In the genomic region with DNA sequence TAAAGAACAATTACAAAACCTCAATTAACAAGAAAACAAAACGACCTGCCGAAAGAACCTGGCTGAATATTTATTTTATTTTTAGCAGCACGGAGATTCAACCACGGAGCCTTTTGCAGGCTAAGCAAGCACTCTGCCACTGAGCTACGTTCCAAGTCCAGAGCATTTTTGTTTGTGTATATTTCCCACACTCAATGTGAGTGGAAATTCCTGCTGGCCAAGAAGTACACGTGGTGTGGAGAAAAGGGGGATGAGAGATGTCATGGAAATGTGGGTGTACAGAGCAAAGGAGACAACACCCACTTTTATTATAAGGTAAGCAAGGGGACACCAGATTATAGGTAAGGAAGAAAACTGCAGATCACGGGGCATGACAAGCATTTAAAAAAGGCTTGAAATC, we compare ENCODE assay signal across 15 mouse cellular contexts. TPM values are rescaled to one million over a fixed set of nuclear protein-coding genes. Genes with fewer than 3 reads are reported as not detected.
A peak's percentile ranks its signal among the peaks of the same experiment; 100 is the strongest.
DNase-seq lines count a peak whose midpoint lies in the region; ATAC-seq and TF ChIP-seq lines count a peak whose summit lies in the region.
"Had no signal": no experiment of that assay in that cellular context is flagged by ENCODE, and none has a peak within 500 bp of the region (broad histone marks: within the 10 kb centered on the region; RNA-seq: fewer than 3 reads in every experiment).

No protein-coding gene starts in this region.

- no peaks in the 10 kb centered on the region for H3K9me3 ChIP-seq in forebrain, embryonic 14.5 days (replicated peaks; ENCODE audit: control insufficient read depth, low read length)
- no peaks in the 10 kb centered on the region for H3K9me3 ChIP-seq in hindbrain, embryonic 14.5 days (ENCODE audit: control insufficient read depth, low read length)
- no peaks in the 10 kb centered on the region for H3K9me3 ChIP-seq in midbrain, embryonic 14.5 days (ENCODE audit: control insufficient read depth, low read length)

- 0 out of 2 replicates have a peak overlapping the region, but pooled peaks have one; percentile 17 for H3K4me3 ChIP-seq in heart, adult 2 months
- H3K4me3 ChIP-seq in forebrain, embryonic 14.5 days (ENCODE audit: low read depth, low read length): no peak overlapping the region
- no peak overlapping the region for H3K4me3 ChIP-seq in hindbrain, embryonic 14.5 days (replicated peaks; ENCODE audit: low read length)
- H3K4me3 ChIP-seq in midbrain, embryonic 14.5 days (replicated peaks; ENCODE audit: low read depth, low read length): no peak overlapping the region

- H3K4me2 ChIP-seq in forebrain, embryonic 14.5 days (ENCODE audit: low read length): peak overlapping the region; percentile 45
- H3K4me2 ChIP-seq in hindbrain, embryonic 14.5 days (replicated peaks): peak overlapping the region; percentile 46
- H3K4me2 ChIP-seq in midbrain, embryonic 14.5 days (ENCODE audit: low read length): peak overlapping the region; percentile 41

- H3K4me1 ChIP-seq in heart, adult 2 months (ENCODE audit: control insufficient read depth, insufficient read depth, low read length): no peaks in the 10 kb centered on the region
- H3K4me1 ChIP-seq in forebrain, embryonic 14.5 days (ENCODE audit: control insufficient read depth, insufficient read depth, low read length): peaks cover 35% of the 10 kb centered on the region
- H3K4me1 ChIP-seq in hindbrain, embryonic 14.5 days (replicated peaks; ENCODE audit: control insufficient read depth, insufficient read depth, low read length): peaks cover 25% of the 10 kb centered on the region
- H3K4me1 ChIP-seq in midbrain, embryonic 14.5 days (ENCODE audit: control insufficient read depth, insufficient read depth, low read length): peaks cover 8% of the 10 kb centered on the region

- TF ChIP-seq POLR2A in heart, adult 2 months (IDR thresholded peaks at IDR 0.05; ENCODE audit: insufficient read depth, low read depth, low read length): no peak

- no peaks in the 10 kb centered on the region for H3K79me2 ChIP-seq in heart, adult 2 months (replicated peaks; ENCODE audit: control insufficient read depth, insufficient read depth, low read length)

- H3K9ac ChIP-seq in heart, adult 2 months (ENCODE audit: low read depth, low read length): 0 out of 2 replicates have a peak overlapping the region, but pooled peaks have one; percentile 16
- H3K9ac ChIP-seq in forebrain, embryonic 14.5 days (ENCODE audit: low read length): peak overlapping the region; percentile 25; the same call in 1 of the 2 replicates
- no peak overlapping the region for H3K9ac ChIP-seq in hindbrain, embryonic 14.5 days
- H3K9ac ChIP-seq in midbrain, embryonic 14.5 days (replicated peaks; ENCODE audit: low read length): no peak overlapping the region
- H3K9ac ChIP-seq: liver, embryonic 14.5 days had no signal

- WGBS in heart, adult 2 months: 36% methylated on average over 7 of the region's 7 CpGs
- 34% methylated on average over 7 of the region's 7 CpGs for WGBS in forebrain, embryonic 14.5 days
- WGBS in hindbrain, embryonic 14.5 days: 56% methylated on average over 7 of the region's 7 CpGs
- WGBS in midbrain, embryonic 14.5 days: 63% methylated on average over 7 of the region's 7 CpGs

- no peak for TF ChIP-seq EP300 in heart, adult 2 months (IDR thresholded peaks at IDR 0.05; ENCODE audit: insufficient read depth, low read depth, low read length)

- no peaks in the 10 kb centered on the region for H3K27me3 ChIP-seq in heart, adult 2 months (ENCODE audit: control insufficient read depth, insufficient read depth, low read length)
- H3K27me3 ChIP-seq in forebrain, embryonic 14.5 days (replicated peaks; ENCODE audit: control insufficient read depth, insufficient read depth, low read length): no peaks in the 10 kb centered on the region
- no peaks in the 10 kb centered on the region for H3K27me3 ChIP-seq in hindbrain, embryonic 14.5 days (ENCODE audit: control insufficient read depth, insufficient read depth, low read length)
- no peaks in the 10 kb centered on the region for H3K27me3 ChIP-seq in midbrain, embryonic 14.5 days (ENCODE audit: control insufficient read depth, insufficient read depth, low read length)

- DNase-seq in heart, adult 2 months: peak in 1 of 2 experiments; percentile 3
- DNase-seq in heart, adult 8-10 months (ENCODE audit: low spot score): no peak
- no peak for DNase-seq in forebrain, embryonic 14.5 days (ENCODE audit: low spot score)
- no peak for DNase-seq in hindbrain, embryonic 14.5 days (ENCODE audit: low spot score)
- DNase-seq in midbrain, embryonic 14.5 days: no peak
- DNase-seq in thymus, postnatal 10 days (ENCODE audit: low spot score in 2 of 2): no peak
- no peak for DNase-seq in right cerebral cortex, adult 18-20 months
- DNase-seq in frontal cortex, postnatal 14 days (ENCODE audit: low spot score in 2 of 2): no peak
- DNase-seq: B cell, adult 2 months; cerebellum, adult 18-20 months; gastrocnemius, postnatal 36 days had no signal

- no peak for TF ChIP-seq CTCF in heart, adult 2 months (IDR thresholded peaks at IDR 0.05)

- no peaks in the 10 kb centered on the region for H3K36me3 ChIP-seq in heart, adult 2 months (ENCODE audit: control insufficient read depth, insufficient read depth, low read length)
- H3K36me3 ChIP-seq in forebrain, embryonic 14.5 days (ENCODE audit: control insufficient read depth, insufficient read depth, low read length): no peaks in the 10 kb centered on the region
- H3K36me3 ChIP-seq in hindbrain, embryonic 14.5 days (replicated peaks; ENCODE audit: control insufficient read depth, insufficient read depth): no peaks in the 10 kb centered on the region
- H3K36me3 ChIP-seq in midbrain, embryonic 14.5 days (ENCODE audit: control insufficient read depth, insufficient read depth, low read length): no peaks in the 10 kb centered on the region

- 0 out of 2 replicates have a peak, but pooled peaks have one; percentile 11 for ATAC-seq in forebrain, embryonic 14.5 days
- ATAC-seq in hindbrain, embryonic 14.5 days (ENCODE audit: low FRiP score): peak; percentile 24
- no peak for ATAC-seq in midbrain, embryonic 14.5 days (ENCODE audit: low FRiP score, low TSS enrichment)
- ATAC-seq: Patski had no signal

- H3K27ac ChIP-seq in heart, adult 2 months: no peak overlapping the region
- peak overlapping the region; percentile 91 for H3K27ac ChIP-seq in forebrain, embryonic 14.5 days (ENCODE audit: low read depth, low read length)
- H3K27ac ChIP-seq in hindbrain, embryonic 14.5 days: peak overlapping the region; percentile 80
- H3K27ac ChIP-seq in midbrain, embryonic 14.5 days (replicated peaks; ENCODE audit: low read depth, low read length): peak overlapping the region; percentile 73
- H3K27ac ChIP-seq: kidney, postnatal 0 days; liver, embryonic 14.5 days had no signal

- intact Hi-C loops in heart, adult 2 months (cut with DNase I): no loop called here

RNA-seq across cellular contexts. Expression of a gene that starts 30.6 kb away (rescaled TPM):
- total RNA-seq in heart, adult 2 months (2021): not detected
- polyA plus RNA-seq in heart, adult 2 months (2012; rRNA removed): not detected in 2 replicates
- total RNA-seq in heart, adult 8-10 months (2022): not detected
- polyA plus RNA-seq in forebrain, embryonic 14.5 days (2014; fragmentation: Nextera tagmentation; extraction: Ambion mirVana): 0.10 TPM in 1 of 2 replicates, not detected in the other
- polyA plus RNA-seq in hindbrain, embryonic 14.5 days (2014; fragmentation: Nextera tagmentation; extraction: Ambion mirVana): not detected in 2 replicates
- polyA plus RNA-seq in midbrain, embryonic 14.5 days (2014; fragmentation: Nextera tagmentation; extraction: Ambion mirVana): not detected in 2 replicates
- total RNA-seq: gastrocnemius, postnatal 36 days had no signal
- polyA plus RNA-seq: kidney, postnatal 0 days; liver, embryonic 14.5 days; Patski; urinary bladder, adult 2 months had no signal

RNA-seq across cellular contexts. Expression of a gene that starts 55.8 kb away (rescaled TPM):
- total RNA-seq in heart, adult 2 months (2021): 1 to 10 TPM; 8.5 to 9.3 TPM
- 2.7 and 6.4 TPM in 2 replicates for polyA plus RNA-seq in heart, adult 2 months (2012; rRNA removed)
- 10 to 100 TPM in 3 of 4 experiments, 1 to 10 TPM in 1; 9.2 to 12.5 (median 11.1) TPM for total RNA-seq in heart, adult 8-10 months (2022)
- polyA plus RNA-seq in forebrain, embryonic 14.5 days (2014; fragmentation: Nextera tagmentation; extraction: Ambion mirVana): 13.1 and 15.7 TPM in 2 replicates
- 16.8 and 18.7 TPM in 2 replicates for polyA plus RNA-seq in hindbrain, embryonic 14.5 days (2014; fragmentation: Nextera tagmentation; extraction: Ambion mirVana)
- 16.5 and 22.2 TPM in 2 replicates for polyA plus RNA-seq in midbrain, embryonic 14.5 days (2014; fragmentation: Nextera tagmentation; extraction: Ambion mirVana)

Comparison
In these comparisons a context has a peak if more than half of its experiments do, and no peak if none do; other contexts are left out.
1. H3K9ac ChIP-seq: peak in heart, adult 2 months (single experiment) and forebrain, embryonic 14.5 days (single experiment); none in hindbrain, embryonic 14.5 days (single experiment) and midbrain, embryonic 14.5 days (single experiment).
2. Peak in every context shown above with its lines, with median percentiles within 50 percentile points of each other: H3K4me2 ChIP-seq.